Mouse (Mus musculus): Measurements from ENCODE around the gene Etnk1.

Gene Etnk1

GRCm38 (mm10) chr6:143219347-143219746 lies 52.3 kb downstream of the Etnk1 start:
- CTCF ChIA-PET: interaction anchor here (0.5 to 1.3 kb wide), 55 partner anchors 9 to 1750 kb away, joined by 3 to 17 read pairs (median 3); no protein-coding TSS in a partner anchor
- POLR2A ChIA-PET: interaction anchor here in 3 of 4 experiments (0.6 to 1.6 kb wide), 12 partner anchors 14 to 1209 kb away, joined by 3 to 8 read pairs (median 4); partner anchors contain the start of gene Etnk1 (in 1 of the 3)

GRCm38 (mm10) chr6:143221245-143221644 lies 54.2 kb downstream of the Etnk1 start:
- CTCF ChIA-PET: no interaction called here
- POLR2A ChIA-PET: interaction anchor here in 1 of 4 experiments (0.6 kb wide), 1 partner anchor 65 kb away, joined by 3 read pairs; no protein-coding TSS in a partner anchor

DNA sequence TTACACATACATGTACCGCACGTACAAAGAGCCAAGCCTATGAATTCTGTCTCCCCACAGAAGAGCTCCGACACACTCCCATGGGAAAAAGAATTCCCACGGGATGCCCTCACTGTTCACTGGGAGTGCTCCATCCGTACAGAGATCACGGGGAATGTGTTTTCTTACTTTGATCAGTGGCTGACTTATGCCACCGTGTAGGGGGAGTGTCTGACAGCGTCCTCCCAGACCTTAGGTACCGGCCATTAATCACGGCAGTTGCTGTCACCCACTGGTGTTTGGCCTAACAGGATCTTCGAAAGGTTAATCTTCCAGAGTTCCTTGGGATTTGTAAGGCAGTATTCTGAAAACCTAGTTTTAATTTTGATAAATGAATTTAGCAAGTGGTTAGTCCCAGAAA lies 57.0 kb downstream of the Etnk1 start:
- POLR2A ChIA-PET: no interaction called here
- CTCF ChIA-PET: interaction anchor here in 1 of 4 experiments (0.5 kb wide), 1 partner anchor 99 kb away, joined by 3 read pairs; no protein-coding TSS in a partner anchor

DNA sequence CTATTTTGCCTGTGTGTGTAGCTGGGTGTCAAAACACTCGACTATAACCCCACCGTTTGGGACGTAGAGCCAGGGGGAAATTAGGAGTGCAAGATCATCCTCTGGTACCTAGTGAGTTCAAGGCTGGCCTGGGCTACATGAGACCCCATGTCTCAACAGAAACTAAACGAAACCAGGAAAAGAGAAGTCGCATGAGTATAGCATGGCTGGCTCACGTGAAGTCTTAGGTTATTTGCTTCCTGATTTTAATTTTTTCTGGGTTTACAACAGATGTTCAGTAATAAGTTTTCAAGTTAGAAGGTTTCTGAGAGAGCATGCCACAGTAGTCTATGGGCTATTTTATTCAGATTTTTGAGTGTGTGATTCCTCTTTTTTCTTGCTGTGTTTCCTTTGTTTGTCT lies 57.9 kb downstream of the Etnk1 start:
- ChIA-PET CTCF (interaction anchor here in 1 of 4 experiments (0.5 kb wide), 1 partner anchor 98 kb away, joined by 3 read pairs; no protein-coding TSS in a partner anchor), POLR2A (no interaction called here)

- CTCF ChIA-PET: interaction anchor here in 2 of 4 experiments (0.9 to 1.4 kb wide), 2 partner anchors 10 kb away, joined by 3 read pairs; no protein-coding TSS in a partner anchor
These were observed 61.7 kb downstream of the Etnk1 start for GRCm38 (mm10) chr6:143228696-143229095.

DNA sequence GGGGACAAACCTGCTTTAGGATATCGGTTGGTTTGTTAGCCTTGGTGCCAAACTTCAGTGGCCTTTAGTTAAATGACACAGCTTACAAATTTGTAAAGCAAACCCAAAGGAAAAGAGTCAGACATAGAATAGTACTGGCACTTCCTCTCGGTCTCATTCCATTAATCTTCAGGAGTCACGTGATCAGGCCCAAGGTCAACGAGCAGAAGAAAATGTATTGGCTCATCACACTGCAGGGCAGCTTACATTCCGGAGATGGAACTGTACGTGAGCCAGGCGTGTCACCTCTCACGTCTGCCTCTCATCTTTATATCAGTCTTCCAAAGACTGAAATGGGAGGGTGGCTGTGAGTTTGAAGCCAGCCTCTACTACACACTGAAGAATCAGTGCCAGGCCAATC lies 62.9 kb downstream of the Etnk1 start:
- ChIA-PET CTCF (no interaction called here), POLR2A (no interaction called here)

More at GRCm38 (mm10) chr6:143228696-143229095, 61.7 kb downstream of the Etnk1 start:
- POLR2A ChIA-PET: no interaction called here

DNA sequence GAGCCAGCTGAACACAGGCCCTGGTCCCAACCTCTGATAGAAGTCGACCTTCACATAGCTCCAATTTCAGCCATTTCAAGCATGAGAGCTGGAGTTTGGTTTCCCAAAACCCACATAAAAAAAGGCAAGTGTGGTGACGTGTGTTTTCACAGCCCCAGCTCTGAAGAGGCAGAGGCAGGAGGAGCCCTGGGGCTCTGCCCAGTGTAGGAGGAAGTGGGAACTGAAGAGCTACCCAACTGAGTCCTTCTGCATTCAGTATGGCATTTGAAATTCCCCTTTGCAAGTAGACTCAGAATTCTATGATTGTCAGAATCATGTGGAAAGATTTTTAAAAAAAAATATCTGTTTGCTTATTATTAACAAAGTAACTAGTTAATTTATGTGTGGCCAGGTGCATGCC lies 63.9 kb downstream of the Etnk1 start:
- ChIA-PET POLR2A (no interaction called here), CTCF (interaction anchor here in 1 of 4 experiments (0.7 kb wide), 1 partner anchor 1229 kb away, joined by 3 read pairs; no protein-coding TSS in a partner anchor)

DNA sequence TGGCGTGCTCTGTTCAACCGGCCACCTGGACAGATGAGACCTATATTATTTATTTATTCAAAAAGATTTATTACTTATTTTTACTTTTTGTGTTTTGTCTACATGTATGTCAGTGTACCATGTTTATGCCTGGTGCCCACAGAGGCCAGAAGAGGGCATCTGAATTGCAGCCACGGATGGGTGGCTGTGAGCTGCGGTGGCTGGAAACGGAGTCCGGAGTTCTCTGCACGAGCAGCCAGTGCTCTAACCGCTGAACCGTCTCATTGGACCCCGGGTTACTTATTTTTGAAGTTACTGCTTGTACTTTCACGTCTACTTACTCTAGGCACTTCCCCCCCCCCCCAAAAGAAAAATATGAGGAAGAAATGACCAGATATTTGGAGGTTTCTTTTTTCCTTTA lies 65.7 kb downstream of the Etnk1 start:
- ChIA-PET CTCF (no interaction called here), POLR2A (no interaction called here)

- ChIA-PET POLR2A (no interaction called here), CTCF (no interaction called here)
These were observed 67.8 kb downstream of the Etnk1 start for GRCm38 (mm10) chr6:143234868-143235267.

DNA sequence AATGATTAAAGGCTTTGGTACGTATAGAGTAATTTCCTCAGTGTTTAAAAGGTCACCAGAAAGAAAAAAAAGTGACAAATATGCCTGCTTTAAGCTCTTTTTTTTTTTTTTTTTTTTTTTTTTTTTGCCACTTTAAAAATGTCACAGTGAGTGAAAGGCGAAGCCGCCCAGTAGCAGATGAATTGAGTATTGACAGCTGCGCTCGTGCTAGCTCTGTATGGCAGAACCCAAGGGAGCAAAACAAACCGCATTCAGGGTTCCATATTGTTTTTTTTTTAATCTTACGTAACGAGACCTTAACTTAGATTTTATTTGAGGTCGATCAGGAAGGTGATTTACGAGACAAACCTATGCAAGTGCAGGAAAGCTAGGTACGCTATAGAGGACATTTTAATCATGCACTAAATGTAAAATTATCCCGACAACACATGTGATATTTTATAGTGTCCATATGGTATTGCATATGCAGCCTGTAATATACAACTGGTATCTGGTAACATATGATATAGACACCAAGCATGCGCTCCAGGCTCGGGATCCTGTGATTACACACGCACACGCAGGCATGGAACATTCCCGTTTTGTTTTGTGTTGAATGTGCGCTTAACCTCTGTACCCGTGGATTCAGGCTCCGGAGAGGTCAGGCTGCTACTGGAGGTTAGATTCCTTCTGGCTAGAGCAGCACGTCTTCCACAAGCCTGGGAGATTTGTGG lies 72.5 kb downstream of the Etnk1 start:
- ChIA-PET CTCF (interaction anchor here in 1 of 4 experiments (0.6 kb wide), 1 partner anchor 627 kb away, joined by 4 read pairs; no protein-coding TSS in a partner anchor), POLR2A (interaction anchor here in 2 of 4 experiments (0.7 kb wide), 2 partner anchors 17 to 848 kb away, joined by 5 to 8 read pairs; no protein-coding TSS in a partner anchor)

- ChIA-PET CTCF (no interaction called here), POLR2A (no interaction called here)
These were observed 76.2 kb downstream of the Etnk1 start for GRCm38 (mm10) chr6:143243191-143243590.

DNA sequence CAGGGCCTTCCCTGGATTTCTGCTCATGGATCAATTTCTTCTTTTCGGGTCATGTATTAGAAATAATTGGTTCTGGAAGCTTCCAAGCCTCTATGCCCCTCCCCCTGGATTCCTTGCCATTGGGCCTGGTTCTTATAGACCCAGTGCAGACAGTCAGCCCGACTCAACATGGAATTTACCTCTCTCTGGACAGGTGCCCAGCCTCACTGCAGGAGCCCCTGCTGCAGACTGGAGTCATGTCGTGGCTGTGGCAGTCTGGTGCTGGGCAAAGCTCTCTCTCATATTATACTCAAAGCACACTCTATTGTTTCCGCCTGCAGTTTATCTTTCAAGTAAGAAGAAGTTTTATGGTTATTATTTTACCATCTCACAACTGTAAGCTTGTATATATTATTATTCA lies 90.9 kb downstream of the Etnk1 start:
- POLR2A ChIA-PET: no interaction called here
- CTCF ChIA-PET: interaction anchor here in 2 of 4 experiments (0.6 to 1.2 kb wide), 2 partner anchors 71 to 657 kb away, joined by 3 read pairs; no protein-coding TSS in a partner anchor

DNA sequence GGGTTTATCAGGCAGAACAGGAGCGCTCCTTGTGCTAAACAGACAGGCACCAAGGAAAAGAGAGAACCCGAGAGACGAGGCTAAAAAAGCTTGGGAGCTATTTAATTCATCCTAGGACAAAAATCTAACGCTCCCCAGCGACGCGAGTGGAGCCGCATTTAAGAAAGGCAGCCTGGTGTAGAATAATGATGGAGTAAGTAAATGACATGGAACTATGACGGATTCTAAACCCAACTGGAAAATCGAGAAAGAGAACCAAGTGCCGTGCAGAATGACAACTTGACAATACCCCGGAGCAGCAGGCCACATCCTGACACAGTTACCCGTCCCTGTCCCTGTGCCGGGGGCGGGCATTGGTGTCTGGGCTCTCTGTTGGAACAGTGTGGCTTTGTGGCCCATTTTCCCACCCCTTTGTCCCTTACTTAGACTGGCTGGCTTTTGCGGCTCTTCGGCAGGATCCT lies 92.2 kb downstream of the Etnk1 start:
- POLR2A ChIA-PET: no interaction called here
- CTCF ChIA-PET: interaction anchor here in 1 of 4 experiments (0.7 kb wide), 1 partner anchor 69 kb away, joined by 3 read pairs; no protein-coding TSS in a partner anchor

GRCm38 (mm10) chr6:143259870-143260559 lies 93.0 kb downstream of the Etnk1 start:
- ChIA-PET POLR2A (interaction anchor here in 1 of 4 experiments (1.6 kb wide), 1 partner anchor 93 kb away, joined by 3 read pairs; the partner anchor contains the start of gene Etnk1), CTCF (interaction anchor here in 1 of 4 experiments (0.7 kb wide), 1 partner anchor 18 kb away, joined by 3 read pairs; no protein-coding TSS in a partner anchor)

GRCm38 (mm10) chr6:143260560-143261288 lies 93.7 kb downstream of the Etnk1 start:
- CTCF ChIA-PET: interaction anchor here in 1 of 4 experiments (0.7 kb wide), 1 partner anchor 18 kb away, joined by 3 read pairs; no protein-coding TSS in a partner anchor

DNA sequence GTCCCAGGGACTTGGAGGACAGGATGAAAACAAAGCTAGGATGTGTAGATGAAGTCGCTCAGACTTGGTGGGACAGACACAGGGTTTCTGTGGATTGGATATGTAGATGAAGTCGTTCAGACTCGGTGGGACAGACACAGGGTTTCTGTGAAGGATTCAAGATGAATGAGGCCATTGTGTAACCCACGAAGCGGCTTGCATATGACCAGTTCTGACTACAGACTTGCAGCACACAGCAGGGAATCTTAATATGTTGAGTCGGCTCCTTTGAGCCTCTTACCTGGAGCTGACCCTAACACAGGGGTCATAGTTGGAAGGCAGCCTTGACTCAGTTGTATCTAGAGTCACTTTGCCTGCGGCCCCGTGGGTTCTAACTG lies 94.3 kb downstream of the Etnk1 start:
- POLR2A ChIA-PET: interaction anchor here in 1 of 4 experiments (0.6 to 1.6 kb wide), 2 partner anchors 95 to 488 kb away, joined by 3 read pairs; partner anchors contain the start of gene Etnk1
- CTCF ChIA-PET: no interaction called here

More at GRCm38 (mm10) chr6:143260560-143261288, 93.7 kb downstream of the Etnk1 start:
- POLR2A ChIA-PET: interaction anchor here in 1 of 4 experiments (0.6 to 1.6 kb wide), 2 partner anchors 94 to 487 kb away, joined by 3 read pairs; partner anchors contain the start of gene Etnk1

DNA sequence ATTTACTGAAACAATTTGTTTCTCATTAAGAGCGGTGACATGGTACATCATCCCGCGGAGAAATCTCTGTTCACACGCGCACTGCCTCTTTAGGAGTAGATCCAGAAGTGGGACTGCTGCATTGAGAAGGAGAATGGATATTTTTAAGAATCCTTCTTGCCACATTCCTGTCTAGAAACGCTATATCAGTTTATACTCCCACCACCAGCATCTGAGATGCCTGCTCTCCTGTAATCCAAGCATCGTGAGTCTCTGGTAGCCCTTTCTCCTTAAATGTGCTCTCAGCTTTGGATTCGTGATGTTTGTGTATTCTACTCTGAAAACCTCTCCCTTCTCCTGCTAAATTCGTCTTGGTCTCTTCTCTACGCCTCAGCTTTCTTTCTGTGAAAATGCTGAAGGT lies 98.5 kb downstream of the Etnk1 start:
- ChIA-PET POLR2A (no interaction called here), CTCF (interaction anchor here in 2 of 4 experiments (0.7 to 0.9 kb wide), 2 partner anchors 344 to 388 kb away, joined by 3 read pairs; no protein-coding TSS in a partner anchor)

- CTCF ChIA-PET: interaction anchor here in 2 of 4 experiments (0.6 to 1.5 kb wide), 7 partner anchors 9 to 741 kb away, joined by 3 to 5 read pairs (median 3); no protein-coding TSS in a partner anchor
- POLR2A ChIA-PET: no interaction called here
These were observed 112.2 kb downstream of the Etnk1 start for GRCm38 (mm10) chr6:143279222-143279621.

Measured in embryonic stem cell, embryonic (primary cell).